Mouse (Mus musculus): Measurements from ENCODE around the gene Vmn1r185. TPM values are rescaled to one million over a fixed set of nuclear protein-coding genes. Genes with fewer than 3 reads are reported as not detected.
"Not testable (repeated sequence)": the region's sequence is repeated elsewhere in the genome, so short reads cannot be mapped to it uniquely, and the experiment has no call there.

Vmn1r185 gene
- polyA plus RNA-seq (2016; fragmentation: Nextera tagmentation; extraction: Ambion mirVana) = not detected in 2 replicates

GRCm38 (mm10) chr7:26618364-26618763 lies at the start of gene Vmn1r185:
Gene Vmn1r185, minus strand, starts transcription at chr7:26618464.
- H3K27ac ChIP-seq (replicated peaks); DNase-seq (ENCODE audit: low spot score); H3K36me3 ChIP-seq (replicated peaks); H3K4me3 ChIP-seq; H3K9me3 ChIP-seq; H3K4me1 ChIP-seq; H3K27me3 ChIP-seq (replicated peaks; ENCODE audit: low read depth, poor library complexity, severe bottlenecking): not testable (repeated sequence)
- WGBS = 82% methylated on average over 1 of the region's 1 CpGs

DNA sequence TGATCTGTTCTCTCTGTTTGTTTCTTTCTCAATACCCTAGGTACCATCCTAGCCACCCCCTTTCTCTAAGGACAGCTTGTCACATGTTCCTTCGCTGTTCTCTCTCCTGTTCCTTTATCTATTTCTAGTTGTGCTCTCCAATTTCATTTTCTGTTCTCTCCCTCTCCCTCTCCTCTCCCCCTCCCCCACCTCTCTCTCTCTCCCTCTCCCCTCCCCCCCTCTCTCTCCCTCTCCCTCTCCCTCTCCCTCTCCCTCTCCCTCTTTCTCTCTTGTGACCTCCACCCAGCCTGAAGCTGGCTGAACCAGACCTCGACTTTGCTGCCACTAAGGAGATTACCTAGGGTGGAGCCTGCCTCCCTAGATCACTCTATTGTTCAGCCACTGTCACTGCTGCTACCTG lies 49.2 kb upstream of the Vmn1r185 start:
- not testable (repeated sequence) for DNase-seq (ENCODE audit: low spot score); H3K27me3 ChIP-seq (replicated peaks; ENCODE audit: low read depth, poor library complexity, severe bottlenecking); H3K4me3 ChIP-seq; H3K36me3 ChIP-seq (replicated peaks); H3K27ac ChIP-seq (replicated peaks); H3K4me1 ChIP-seq; H3K9me3 ChIP-seq
- 25% methylated on average over 2 of the region's 2 CpGs for WGBS

DNA sequence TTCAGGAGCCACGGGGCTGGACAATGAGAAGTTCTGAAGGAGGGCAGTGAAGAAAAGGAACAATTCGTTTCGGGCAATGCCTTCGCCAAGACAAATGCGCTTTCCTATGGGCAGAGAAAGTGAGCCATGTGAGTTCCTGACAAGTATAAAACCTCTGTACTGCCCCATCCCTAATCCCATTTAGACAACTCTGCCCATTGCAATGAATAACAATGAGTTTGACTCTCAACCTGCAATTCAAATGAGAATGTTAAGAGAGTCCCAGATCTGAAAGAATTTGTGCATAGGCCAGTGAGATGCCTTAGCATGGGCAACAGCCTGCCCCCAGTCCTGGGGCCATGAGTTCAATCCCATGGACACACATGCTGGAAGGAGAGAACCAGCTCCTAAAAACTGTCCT lies 47.7 kb upstream of the Vmn1r185 start:
- H3K4me1 ChIP-seq = no peaks in the 10 kb centered on the region
- no peaks in the 10 kb centered on the region for H3K27me3 ChIP-seq (replicated peaks; ENCODE audit: low read depth, poor library complexity, severe bottlenecking)
- H3K9me3 ChIP-seq = peaks cover 18% of the 10 kb centered on the region; the same call in 1 of the 2 replicates
- no peak for DNase-seq (ENCODE audit: low spot score)
- no peaks in the 10 kb centered on the region for H3K36me3 ChIP-seq (replicated peaks)
- WGBS = 83% methylated on average over 5 of the region's 5 CpGs
- H3K4me3 ChIP-seq = no peak overlapping the region
- no peak overlapping the region for H3K27ac ChIP-seq (replicated peaks)

DNA sequence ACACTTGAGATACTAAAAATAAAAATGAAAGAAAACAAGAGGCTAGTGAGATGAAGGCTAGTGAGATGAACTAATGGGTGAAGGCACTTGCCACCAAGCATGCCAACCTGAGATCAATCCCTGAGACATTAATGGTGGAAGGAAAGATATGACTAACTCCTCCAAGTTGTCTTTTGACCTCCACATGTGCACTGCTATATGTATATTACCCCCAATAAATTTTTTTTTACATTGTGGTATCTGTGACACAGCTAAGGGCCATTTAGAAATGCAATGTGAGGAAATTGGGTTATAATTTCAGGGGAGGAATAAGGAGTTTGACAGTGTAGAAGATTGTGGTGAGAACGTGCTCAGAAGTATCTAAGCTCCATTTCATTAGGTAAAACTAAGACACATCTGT lies 28.5 kb downstream of the Vmn1r185 start:
- Histone ChIP-seq H3K27ac (replicated peaks) (no peak overlapping the region), H3K4me3 (no peak overlapping the region), H3K36me3 (replicated peaks) (no peaks in the 10 kb centered on the region), H3K27me3 (replicated peaks; ENCODE audit: low read depth, poor library complexity, severe bottlenecking) (no peaks in the 10 kb centered on the region), H3K9me3 (no peaks in the 10 kb centered on the region), H3K4me1 (no peaks in the 10 kb centered on the region)
- WGBS = 86% methylated on average over 1 of the region's 1 CpGs
- DNase-seq (ENCODE audit: low spot score) = no peak

GRCm38 (mm10) chr7:26589077-26589476 lies 29.2 kb downstream of the Vmn1r185 start:
- Histone ChIP-seq H3K4me3 (no peak overlapping the region), H3K9me3 (no peaks in the 10 kb centered on the region), H3K27me3 (replicated peaks; ENCODE audit: low read depth, poor library complexity, severe bottlenecking) (no peaks in the 10 kb centered on the region), H3K4me1 (no peaks in the 10 kb centered on the region), H3K36me3 (replicated peaks) (no peaks in the 10 kb centered on the region), H3K27ac (replicated peaks) (no peak overlapping the region)
- no peak for DNase-seq (ENCODE audit: low spot score)

Other genes starting within 250 kb of the Vmn1r185 start
- gene Nlrp9c, start 214.8 kb downstream of the Vmn1r185 start, polyA plus RNA-seq (2016; fragmentation: Nextera tagmentation; extraction: Ambion mirVana) = not detected in 2 replicates
- not detected in 2 replicates for gene Nlrp4a, start 183.4 kb downstream of the Vmn1r185 start, polyA plus RNA-seq (2016; fragmentation: Nextera tagmentation; extraction: Ambion mirVana)
- not detected in 2 replicates for gene Nlrp9a, start 83.4 kb downstream of the Vmn1r185 start, polyA plus RNA-seq (2016; fragmentation: Nextera tagmentation; extraction: Ambion mirVana)
- gene Cyp2b23, start 68.0 kb upstream of the Vmn1r185 start, polyA plus RNA-seq (2016; fragmentation: Nextera tagmentation; extraction: Ambion mirVana) = not detected in 2 replicates
- gene Cyp2b19, start 138.7 kb upstream of the Vmn1r185 start, polyA plus RNA-seq (2016; fragmentation: Nextera tagmentation; extraction: Ambion mirVana) = 0.05 TPM in 1 of 2 replicates, not detected in the other
- gene Cyp2g1, start 190.4 kb upstream of the Vmn1r185 start, polyA plus RNA-seq (2016; fragmentation: Nextera tagmentation; extraction: Ambion mirVana) = not detected in 2 replicates
- gene Cyp2a5, start 216.8 kb upstream of the Vmn1r185 start, polyA plus RNA-seq (2016; fragmentation: Nextera tagmentation; extraction: Ambion mirVana) = not detected in 2 replicates

Data from embryonic facial prominence, embryonic 10.5 days (tissue).